In genomic region chr2:37734979-37735806, GRCm38 (mm10) we compare ENCODE assay signal across 8 mouse cellular contexts. TPM values are rescaled to one million over a fixed set of nuclear protein-coding genes. Genes with fewer than 3 reads are reported as not detected.
A peak's percentile ranks its signal among the peaks of the same experiment; 100 is the strongest.
DNase-seq lines count a peak whose midpoint lies in the region; ATAC-seq and TF ChIP-seq lines count a peak whose summit lies in the region.

No protein-coding gene starts in this region.

- TF ChIP-seq EP300 in CH12.LX (IDR thresholded peaks at IDR 0.05; ENCODE audit: low read length), result no peak

- peak; percentile 49 for DNase-seq in adrenal gland, adult 2 months
- DNase-seq in adrenal gland, adult 18-20 months (ENCODE audit: low spot score in 2 of 2), result no peak
- DNase-seq in CH12.LX (ENCODE audit: extremely low read depth), result no peak
- DNase-seq in embryonic facial prominence, embryonic 14.5 days (ENCODE audit: low spot score), result peak; percentile 64
- DNase-seq in left cerebral cortex, postnatal 4 days, result peak; percentile 27
- peak; percentile 81 for DNase-seq in thymus, postnatal 14 days
- DNase-seq in urinary bladder, adult 18-20 months (ENCODE audit: low spot score in 2 of 2), result no peak

- WGBS in embryonic facial prominence, embryonic 14.5 days, result 17% methylated on average over 15 of the region's 17 CpGs
- 16% methylated on average over 17 of the region's 17 CpGs for WGBS in midbrain, embryonic 12.5 days

- H3K4me2 ChIP-seq in CH12.LX (ENCODE audit: insufficient read depth, low read depth, poor library complexity, severe bottlenecking), result peak overlapping the region; percentile 37
- H3K4me2 ChIP-seq in embryonic facial prominence, embryonic 14.5 days (ENCODE audit: low read depth, low read length), result peak overlapping the region; percentile 36
- peak overlapping the region; percentile 37 for H3K4me2 ChIP-seq in midbrain, embryonic 12.5 days (replicated peaks)

- no peak overlapping the region for H3K27ac ChIP-seq in CH12.LX (ENCODE audit: insufficient read depth, low read depth)
- H3K27ac ChIP-seq in embryonic facial prominence, embryonic 14.5 days (replicated peaks; ENCODE audit: low read depth, low read length), result peak overlapping the region; percentile 52
- H3K27ac ChIP-seq in midbrain, embryonic 12.5 days (replicated peaks), result peak overlapping the region; percentile 25; the same call in 1 of the 2 replicates

- in situ Hi-C loops in CH12.LX (cut with MboI; ENCODE audit: low pct_ligation_motif_present, low pct_unique_long_range_greater_than_20kb, low sequenced_read_pairs), result no loop called here

- H3K4me1 ChIP-seq in CH12.LX (ENCODE audit: control insufficient read depth in 1 of 2, insufficient read depth in 2 of 2), result peaks cover 9 to 30% of the 10 kb centered on the region in 2 experiments; a peak in 3 of 4 replicates
- H3K4me1 ChIP-seq in embryonic facial prominence, embryonic 14.5 days (ENCODE audit: control insufficient read depth, insufficient read depth, low read length), result peaks cover 7% of the 10 kb centered on the region
- H3K4me1 ChIP-seq in midbrain, embryonic 12.5 days, result peaks cover 12% of the 10 kb centered on the region

- H3K79me2 ChIP-seq in CH12.LX (replicated peaks; ENCODE audit: control insufficient read depth, extremely low read depth, insufficient read depth, poor library complexity, severe bottlenecking), result no peaks in the 10 kb centered on the region

- dilution Hi-C loops in CH12.LX (cut with MboI; ENCODE audit: extremely low pct_ligation_motif_present, extremely low pct_unique_long_range_greater_than_20kb, low sequenced_read_pairs), result no loop called here

- intact Hi-C loops in left cerebral cortex, postnatal 4 days (cut with DNase I), result no loop called here

- ATAC-seq in embryonic facial prominence, embryonic 14.5 days (ENCODE audit: low read depth), result peak; percentile 67; the same call in 1 of the 2 replicates
- ATAC-seq in midbrain, embryonic 12.5 days (ENCODE audit: low FRiP score, low read depth), result peak; percentile 89

- TF ChIP-seq RAD21 in CH12.LX (IDR thresholded peaks at IDR 0.05; ENCODE audit: low read depth, low read length), result no peak

- no peak for TF ChIP-seq CTCF in CH12.LX (conservative IDR thresholded peaks at IDR 0.05 in 1 of 2, IDR thresholded peaks at IDR 0.05 in 1 of 2; ENCODE audit: low read depth in 2 of 2, low read length in 2 of 2)

- H3K9ac ChIP-seq in CH12.LX (ENCODE audit: insufficient read depth, low read depth), result no peak overlapping the region; the same call in 1 of the 2 replicates
- H3K9ac ChIP-seq in embryonic facial prominence, embryonic 14.5 days (ENCODE audit: low read depth, low read length), result no peak overlapping the region
- H3K9ac ChIP-seq in midbrain, embryonic 12.5 days (replicated peaks), result peak overlapping the region; percentile 41; the same call in 1 of the 2 replicates

- no peaks in the 10 kb centered on the region for H3K27me3 ChIP-seq in CH12.LX (replicated peaks)
- H3K27me3 ChIP-seq in embryonic facial prominence, embryonic 14.5 days (replicated peaks; ENCODE audit: control insufficient read depth, insufficient read depth, low read length), result no peaks in the 10 kb centered on the region
- no peaks in the 10 kb centered on the region for H3K27me3 ChIP-seq in midbrain, embryonic 12.5 days

- H3K4me3 ChIP-seq in CH12.LX (replicated peaks in 1 of 3; ENCODE audit: low read depth in 2 of 3, low read length in 2 of 3, poor library complexity in 1 of 3), result no peak overlapping the region
- peak overlapping the region; percentile 8; the same call in 1 of the 2 replicates for H3K4me3 ChIP-seq in embryonic facial prominence, embryonic 14.5 days (ENCODE audit: low read depth, low read length)
- no peak overlapping the region for H3K4me3 ChIP-seq in midbrain, embryonic 12.5 days

- H3K9me3 ChIP-seq in CH12.LX (replicated peaks; ENCODE audit: low read length), result no peaks in the 10 kb centered on the region
- H3K9me3 ChIP-seq in embryonic facial prominence, embryonic 14.5 days (ENCODE audit: control insufficient read depth, low read length), result no peaks in the 10 kb centered on the region
- H3K9me3 ChIP-seq in midbrain, embryonic 12.5 days, result no peaks in the 10 kb centered on the region

- TF ChIP-seq POLR2A in CH12.LX (IDR thresholded peaks at IDR 0.05; ENCODE audit: low read depth, low read length), result no peak

- no peaks in the 10 kb centered on the region for H3K36me3 ChIP-seq in CH12.LX (replicated peaks in 1 of 2; ENCODE audit: control insufficient read depth in 1 of 2, insufficient read depth in 1 of 2, low read length in 1 of 2)
- no peaks in the 10 kb centered on the region for H3K36me3 ChIP-seq in embryonic facial prominence, embryonic 14.5 days (ENCODE audit: control insufficient read depth, insufficient read depth, low read length)
- H3K36me3 ChIP-seq in midbrain, embryonic 12.5 days, result no peaks in the 10 kb centered on the region

TF ChIP-seq in CH12.LX, 34 proteins besides CTCF, POLR2A, EP300 and RAD21:
- TF ChIP-seq ETS1 (conservative IDR thresholded peaks at IDR 0.05; ENCODE audit: low read depth, low read length), result no peak
- TF ChIP-seq ZKSCAN1 (IDR thresholded peaks at IDR 0.05; ENCODE audit: borderline replicate concordance, low read depth, low read length), result no peak
- TF ChIP-seq CHD1 (IDR thresholded peaks at IDR 0.05; ENCODE audit: low read depth, low read length), result no peak
- TF ChIP-seq HCFC1 (IDR thresholded peaks at IDR 0.05; ENCODE audit: low read depth, low read length), result no peak
- TF ChIP-seq IRF4 (IDR thresholded peaks at IDR 0.05; ENCODE audit: low read depth, low read length), result no peak
- no peak for TF ChIP-seq MAFK (IDR thresholded peaks at IDR 0.05; ENCODE audit: insufficient replicate concordance, low read length)
- no peak for TF ChIP-seq ZNF384 (IDR thresholded peaks at IDR 0.05; ENCODE audit: low read depth, low read length)
- TF ChIP-seq MAZ (IDR thresholded peaks at IDR 0.05; ENCODE audit: low read depth, low read length), result no peak
- TF ChIP-seq TCF12 (IDR thresholded peaks at IDR 0.05; ENCODE audit: low read depth, low read length), result no peak
- no peak for TF ChIP-seq KAT2A (IDR thresholded peaks at IDR 0.05; ENCODE audit: insufficient replicate concordance, low read length)
- TF ChIP-seq SMC3 (IDR thresholded peaks at IDR 0.05; ENCODE audit: low read depth, low read length), result no peak
- no peak for TF ChIP-seq MAX (IDR thresholded peaks at IDR 0.05; ENCODE audit: low read length)
- TF ChIP-seq PAX5 (IDR thresholded peaks at IDR 0.05; ENCODE audit: low read length), result no peak
- no peak for TF ChIP-seq ELF1 (IDR thresholded peaks at IDR 0.05; ENCODE audit: low read depth, low read length)
- no peak for TF ChIP-seq MXI1 (IDR thresholded peaks at IDR 0.05; ENCODE audit: low read depth, low read length)
- no peak for TF ChIP-seq JUN (IDR thresholded peaks at IDR 0.05; ENCODE audit: insufficient read depth, low read depth, low read length)
- TF ChIP-seq CHD2 (IDR thresholded peaks at IDR 0.05; ENCODE audit: low read length), result no peak
- TF ChIP-seq BHLHE40 (IDR thresholded peaks at IDR 0.05; ENCODE audit: low read depth, low read length), result no peak
- TF ChIP-seq MYC (IDR thresholded peaks at IDR 0.05; ENCODE audit: low read depth, low read length), result no peak

RNA-seq across cellular contexts. Expression of gene Strbp, which starts 31.5 kb away (rescaled TPM):
- 10 to 100 TPM; 57.0 to 61.7 TPM for total RNA-seq in adrenal gland, adult 2 months (2021)
- polyA plus RNA-seq in adrenal gland, adult 2 months (2012; rRNA removed), result 1.5 TPM in 2 replicates
- total RNA-seq in adrenal gland, adult 18-20 months (2021), result 10 to 100 TPM; 28.2 to 53.9 TPM
- total RNA-seq in CH12.LX (2012; rRNA removed), result 38.4 and 40.1 TPM in 2 replicates
- total RNA-seq in CH12.LX (2014; rRNA removed), result 48.5 and 57.9 TPM in 2 replicates
- polyA plus RNA-seq in CH12.LX (2012; ENCODE audit: insufficient read length, low read depth), result 61.8 and 67.9 TPM in 2 replicates
- 35.5 and 38.1 TPM in 2 replicates for polyA plus RNA-seq in embryonic facial prominence, embryonic 14.5 days (2014; fragmentation: Nextera tagmentation; extraction: Ambion mirVana)
- total RNA-seq in left cerebral cortex, postnatal 4 days (2021), result 100 to 1,000 TPM; 228 to 247 TPM
- polyA plus RNA-seq in midbrain, embryonic 12.5 days (2016; fragmentation: Nextera tagmentation; extraction: Ambion mirVana), result 106 and 117 TPM in 2 replicates

RNA-seq across cellular contexts. Expression of gene Crb2, which starts 40.9 kb away (rescaled TPM):
- under 1 TPM; 0.32 to 0.73 TPM for total RNA-seq in adrenal gland, adult 2 months (2021)
- polyA plus RNA-seq in adrenal gland, adult 2 months (2012; rRNA removed), result 0.47 and 0.86 TPM in 2 replicates
- under 1 TPM; 0.33 to 0.38 TPM for total RNA-seq in adrenal gland, adult 18-20 months (2021)
- total RNA-seq in CH12.LX (2012; rRNA removed) (0.04 and 0.13 TPM in 2 replicates), CH12.LX (2014; rRNA removed) (not detected in 2 replicates)
- 0.07 TPM in 2 replicates for polyA plus RNA-seq in CH12.LX (2012; ENCODE audit: insufficient read length, low read depth)
- polyA plus RNA-seq in embryonic facial prominence, embryonic 14.5 days (2014; fragmentation: Nextera tagmentation; extraction: Ambion mirVana), result 0.18 and 0.28 TPM in 2 replicates
- total RNA-seq in left cerebral cortex, postnatal 4 days (2021), result 1 to 10 TPM; 3.9 to 4.6 TPM
- 21.8 and 24.2 TPM in 2 replicates for polyA plus RNA-seq in midbrain, embryonic 12.5 days (2016; fragmentation: Nextera tagmentation; extraction: Ambion mirVana)

Comparison
In these comparisons a context has a peak if more than half of its experiments do, and no peak if none do; other contexts are left out.
1. DNase-seq: peak in adrenal gland, adult 2 months (single experiment), embryonic facial prominence, embryonic 14.5 days (single experiment), left cerebral cortex, postnatal 4 days (single experiment) and thymus, postnatal 14 days (single experiment); none in adrenal gland, adult 18-20 months (0 of 2), CH12.LX (single experiment) and urinary bladder, adult 18-20 months (0 of 2).
2. Peak in every context shown above with its lines, with median percentiles within 50 percentile points of each other: H3K4me2 ChIP-seq.